Mouse (Mus musculus) CH12.LX (cell line): Measurements from ENCODE around the gene Cenpp.

Experiments
- CTCF ChIP-seq, 2 experiments: IDR thresholded peaks in 1 of 2; conservative IDR thresholded peaks in 1 of 2; 2 replicates each; pipeline ENCODE4 v1.5.1; 2011 to 2012; ENCODE audit warnings: low read depth in 2 of 2, low read length in 2 of 2, improper control_type of control experiment in 1 of 2, inconsistent platforms in 1 of 2, mild to moderate bottlenecking in 1 of 2, moderate library complexity in 1 of 2
- KAT2A ChIP-seq: IDR thresholded peaks from 2 replicates; pipeline ENCODE4 v1.6.1; 2012; ENCODE audit warnings: low read length, improper control_type of control experiment, inconsistent platforms; ENCODE audit not compliant: insufficient replicate concordance
- MEF2A ChIP-seq: IDR thresholded peaks from 2 replicates; pipeline ENCODE4 v1.6.1; 2014; ENCODE audit warnings: low read depth, mild to moderate bottlenecking, inconsistent platforms, low read length, improper control_type of control experiment, borderline replicate concordance
- NRF1 ChIP-seq: IDR thresholded peaks from 2 replicates; pipeline ENCODE4 v1.6.1; 2014; ENCODE audit warnings: low read depth, mild to moderate bottlenecking, inconsistent platforms, low read length, improper control_type of control experiment, moderate library complexity
- TBP ChIP-seq: conservative IDR thresholded peaks from 2 replicates; pipeline ENCODE4 v1.6.1; 2011; ENCODE audit warnings: low read depth, low read length, improper control_type of control experiment
- USF1 ChIP-seq: IDR thresholded peaks from 2 replicates; pipeline ENCODE4 v1.6.1; 2014; ENCODE audit warnings: low read depth, mild to moderate bottlenecking, inconsistent platforms, low read length, improper control_type of control experiment
- USF2 ChIP-seq: conservative IDR thresholded peaks from 2 replicates; pipeline ENCODE4 v1.6.1; 2011; ENCODE audit warnings: low read depth, low read length, improper control_type of control experiment
- ZKSCAN1 ChIP-seq: IDR thresholded peaks from 2 replicates; pipeline ENCODE4 v1.6.1; 2012; ENCODE audit warnings: low read depth, inconsistent platforms, low read length, improper control_type of control experiment, borderline replicate concordance

GRCm38 (mm10) chr13:49504510-49504909, 148.1 kb downstream of the Cenpp start, which contains the start of gene Ecm2:
- TF ChIP-seq USF2 (no peak), NRF1 (no peak), KAT2A (no peak), ZKSCAN1 (no peak), USF1 (no peak), TBP (no peak), CTCF (conservative IDR thresholded peaks at IDR 0.05 in 1 of 2, IDR thresholded peaks at IDR 0.05 in 1 of 2; ENCODE audit: low read depth in 2 of 2, low read length in 2 of 2) (no peak), MEF2A (no peak)
